Mouse (Mus musculus) CH12.LX (cell line): ENCODE measurements around the gene Aldh4a1.
A peak's percentile ranks its signal among the peaks of the same experiment; 100 is the strongest.

Experiments used
- CTCF ChIP-seq, 2 experiments: IDR thresholded peaks in 1 of 2; conservative IDR thresholded peaks in 1 of 2; 2 replicates each; pipeline ENCODE4 v1.5.1; 2011 to 2012; ENCODE audit warnings: low read depth in 2 of 2, low read length in 2 of 2, improper control_type of control experiment in 1 of 2, inconsistent platforms in 1 of 2, mild to moderate bottlenecking in 1 of 2, moderate library complexity in 1 of 2
- E2F4 ChIP-seq: IDR thresholded peaks from 2 replicates; pipeline ENCODE4 v1.6.1; 2011; ENCODE audit warnings: low read depth, low read length, improper control_type of control experiment; ENCODE audit not compliant: insufficient replicate concordance
- ELF1 ChIP-seq: IDR thresholded peaks from 2 replicates; pipeline ENCODE4 v1.6.1; 2014; ENCODE audit warnings: low read depth, mild to moderate bottlenecking, inconsistent platforms, low read length, improper control_type of control experiment
- EP300 ChIP-seq: IDR thresholded peaks from 2 replicates; pipeline ENCODE4 v1.6.1; 2011; ENCODE audit warnings: low read length, improper control_type of control experiment
- GABPA ChIP-seq: IDR thresholded peaks from 2 replicates; pipeline ENCODE4 v1.6.1; 2012; ENCODE audit warnings: low read depth, low read length, improper control_type of control experiment, inconsistent platforms; ENCODE audit not compliant: insufficient replicate concordance
- HCFC1 ChIP-seq: IDR thresholded peaks from 2 replicates; pipeline ENCODE4 v1.6.1; 2012; ENCODE audit warnings: low read depth, mild to moderate bottlenecking, inconsistent platforms, low read length, improper control_type of control experiment
- MAFK ChIP-seq: IDR thresholded peaks from 2 replicates; pipeline ENCODE4 v1.6.1; 2011; ENCODE audit warnings: low read length, improper control_type of control experiment; ENCODE audit not compliant: insufficient replicate concordance
- MAX ChIP-seq: IDR thresholded peaks from 2 replicates; pipeline ENCODE4 v1.6.1; 2011; ENCODE audit warnings: low read length, improper control_type of control experiment
- MYC ChIP-seq: IDR thresholded peaks from 2 replicates; pipeline ENCODE4 v1.6.1; 2011; ENCODE audit warnings: low read depth, mild to moderate bottlenecking, improper control_type of control experiment, low read length
- POLR2A ChIP-seq: IDR thresholded peaks from 2 replicates; pipeline ENCODE4 v1.6.1; 2011; ENCODE audit warnings: low read depth, mild to moderate bottlenecking, improper control_type of control experiment, low read length
- POLR2AphosphoS2 ChIP-seq: IDR thresholded peaks from 2 replicates; pipeline ENCODE4 v1.6.1; 2011; ENCODE audit warnings: low read depth, low read length, improper control_type of control experiment
- USF1 ChIP-seq: IDR thresholded peaks from 2 replicates; pipeline ENCODE4 v1.6.1; 2014; ENCODE audit warnings: low read depth, mild to moderate bottlenecking, inconsistent platforms, low read length, improper control_type of control experiment
- ZNF384 ChIP-seq: IDR thresholded peaks from 2 replicates; pipeline ENCODE4 v1.6.1; 2012; ENCODE audit warnings: low read depth, low read length, improper control_type of control experiment, inconsistent platforms

DNA sequence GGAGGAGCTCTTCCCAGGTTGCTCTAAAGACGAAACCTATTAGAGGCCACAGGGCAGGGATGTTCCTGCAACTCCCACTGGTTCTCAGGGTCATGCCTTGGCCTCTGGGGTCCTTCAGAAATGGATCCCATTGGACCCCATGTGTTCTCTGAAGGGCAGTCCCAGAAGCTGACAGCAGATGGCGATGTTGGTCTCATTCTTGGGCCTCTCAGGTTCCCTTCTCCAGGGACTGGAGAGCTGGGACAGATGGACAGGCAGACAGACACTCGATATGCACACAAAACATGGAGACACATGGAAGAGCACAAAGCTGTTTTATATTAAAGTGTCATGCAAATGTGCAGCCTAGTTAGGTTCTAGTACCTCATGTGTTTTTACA lies 62.0 kb downstream of the Aldh4a1 start:
- TF ChIP-seq MAX: no peak
- peak; percentile 40 to 72; a peak in 3 of 4 replicates for TF ChIP-seq CTCF (conservative IDR thresholded peaks at IDR 0.05 in 1 of 2, IDR thresholded peaks at IDR 0.05 in 1 of 2; ENCODE audit: low read depth in 2 of 2, low read length in 2 of 2)
- no peak for TF ChIP-seq USF1
- TF ChIP-seq EP300: no peak
- no peak for TF ChIP-seq E2F4
- no peak for TF ChIP-seq POLR2A
- no peak for TF ChIP-seq POLR2AphosphoS2
- no peak for TF ChIP-seq ELF1
- TF ChIP-seq MYC: no peak
- no peak for TF ChIP-seq MAFK
- TF ChIP-seq GABPA: no peak
- TF ChIP-seq ZNF384: no peak
- TF ChIP-seq HCFC1: no peak
